Mouse (Mus musculus): ENCODE measurements around the gene 1700056E22Rik.

- TF ChIP-seq MYOD1 (IDR thresholded peaks at IDR 0.05; ENCODE audit: control insufficient read depth, insufficient read length, low read depth), result no peak
- no peak for TF ChIP-seq FOSL1 (IDR thresholded peaks at IDR 0.05; ENCODE audit: insufficient read depth, low read length, poor library complexity, severe bottlenecking)
Measured at GRCm38 (mm10) chr1:184060381-184060780, 26.3 kb upstream of the 1700056E22Rik start.

Measured in C2C12 (cell line).